Mouse (Mus musculus) right cerebral cortex, postnatal 25 days (tissue): ENCODE measurements around the gene Tlr12.
A peak's percentile ranks its signal among the peaks of the same experiment; 100 is the strongest.
"Not testable (repeated sequence)": the region's sequence is repeated elsewhere in the genome, so short reads cannot be mapped to it uniquely, and the experiment has no call there.

Experiments used
- DNase-seq: peaks from one replicate; pipeline ENCODE4 v3.0.0; 2022

Tlr12 gene

DNA sequence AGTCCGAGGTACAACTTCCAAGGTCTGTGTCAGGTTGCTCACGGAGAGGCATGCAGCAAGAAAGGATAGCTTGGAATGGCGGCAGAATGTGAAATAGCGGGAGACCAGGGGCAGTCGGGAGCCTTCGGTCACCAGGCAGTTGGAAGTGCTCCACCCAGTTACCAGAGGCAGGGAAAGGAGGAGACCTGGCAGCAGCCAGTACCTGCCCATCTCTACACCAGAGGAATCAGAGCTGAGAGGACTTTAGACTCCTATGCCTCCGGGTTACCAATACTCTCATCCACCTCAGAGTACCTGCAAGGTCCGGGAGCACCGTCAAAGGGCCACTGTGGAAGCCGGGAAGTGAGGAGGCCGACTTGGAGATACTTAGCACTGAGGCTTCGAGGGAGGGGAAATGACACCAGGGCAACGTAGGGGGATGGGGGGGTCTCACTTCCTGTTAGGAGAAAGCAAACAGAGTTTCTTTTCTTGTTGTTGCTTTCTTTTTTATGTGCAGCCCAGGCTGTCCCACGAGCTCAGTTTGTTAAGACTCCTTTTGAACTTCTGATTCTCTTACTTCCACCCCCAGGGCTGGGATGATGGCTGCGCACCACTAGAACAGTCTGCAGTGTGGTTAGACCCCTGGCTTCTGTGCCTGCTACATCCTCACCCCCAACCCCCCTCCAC lies at the start of gene Tlr12:
Gene Tlr12 (minus strand): TSS at position 374 of the 666 bp plus-strand sequence.
- DNase-seq: no peak

DNA sequence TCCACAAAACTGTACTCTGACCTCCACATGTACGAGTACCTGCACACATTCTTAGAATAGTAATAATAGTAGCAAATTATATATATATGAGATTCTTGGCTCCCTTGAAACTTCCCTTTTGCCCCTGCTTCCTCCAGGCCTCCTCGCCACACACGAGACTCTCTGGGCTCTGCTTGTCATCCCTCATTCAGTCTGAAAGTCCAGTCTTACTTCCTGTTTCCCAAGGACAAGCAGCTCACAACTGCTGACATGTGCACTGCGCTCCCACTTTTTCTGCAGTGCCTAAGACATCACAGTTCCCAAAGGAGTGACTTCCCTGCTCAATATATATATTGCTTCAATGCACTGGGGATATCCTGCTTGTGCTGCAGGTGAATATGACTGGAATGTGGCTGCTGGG lies 48.8 kb upstream of the Tlr12 start:
- DNase-seq: not testable (repeated sequence)

DNA sequence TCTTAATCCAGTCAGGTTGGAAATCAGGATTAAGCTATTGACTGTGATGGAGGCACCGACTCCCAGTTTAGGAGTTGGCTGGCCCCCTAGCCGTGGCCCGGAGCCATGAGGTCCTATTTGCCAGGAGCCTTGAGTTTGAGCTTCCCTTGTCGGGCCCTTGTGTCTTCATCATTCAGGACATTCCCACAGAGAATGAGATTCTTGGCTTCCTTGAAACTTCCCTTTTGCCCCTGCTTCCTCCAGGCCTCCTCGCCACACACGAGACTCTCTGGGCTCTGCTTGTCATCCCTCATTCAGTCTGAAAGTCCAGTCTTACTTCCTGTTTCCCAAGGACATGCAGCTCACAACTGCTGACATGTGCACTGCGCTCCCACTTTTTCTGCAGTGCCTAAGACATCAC lies 47.9 kb upstream of the Tlr12 start:
- not testable (repeated sequence) for DNase-seq

DNA sequence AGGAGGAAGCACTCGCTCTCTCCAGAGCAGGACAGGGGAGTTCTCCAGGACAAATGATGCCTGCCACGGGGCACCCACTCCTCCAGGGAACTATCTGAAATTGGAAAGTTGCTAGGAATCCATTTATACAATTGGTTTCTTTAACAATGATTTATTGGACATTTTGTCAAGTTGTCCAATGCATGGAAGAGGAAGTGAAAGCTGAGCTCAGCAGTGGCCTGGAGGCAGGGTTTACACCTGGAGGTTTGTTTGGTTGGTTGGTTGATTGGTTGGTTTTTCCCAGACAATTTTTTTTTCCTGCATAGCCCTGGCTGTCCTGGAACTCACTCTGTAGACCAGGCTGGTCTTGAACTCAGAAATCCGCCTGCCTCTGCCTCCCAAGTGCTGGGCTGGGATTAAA lies 45.6 kb upstream of the Tlr12 start:
- no peak for DNase-seq

DNA sequence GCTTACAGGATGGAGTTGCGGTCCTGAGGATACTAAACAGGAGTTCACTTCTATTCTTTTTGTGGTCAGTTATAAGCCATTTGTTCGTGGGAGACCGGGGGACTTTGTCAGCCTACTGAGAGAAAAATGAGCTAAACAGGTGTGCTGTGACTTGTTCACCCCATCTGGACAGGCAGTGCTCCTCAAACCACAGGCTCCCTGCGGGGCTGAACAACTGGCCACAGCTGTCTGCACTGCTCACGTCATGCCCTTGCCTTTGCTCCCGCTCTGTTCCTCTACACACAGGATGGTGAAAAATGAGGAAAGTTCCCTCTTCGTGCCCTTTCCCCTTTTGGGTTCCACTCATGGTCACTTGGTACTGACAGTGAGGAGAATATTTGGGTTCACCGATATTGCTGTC lies 42.6 kb upstream of the Tlr12 start:
- no peak for DNase-seq

DNA sequence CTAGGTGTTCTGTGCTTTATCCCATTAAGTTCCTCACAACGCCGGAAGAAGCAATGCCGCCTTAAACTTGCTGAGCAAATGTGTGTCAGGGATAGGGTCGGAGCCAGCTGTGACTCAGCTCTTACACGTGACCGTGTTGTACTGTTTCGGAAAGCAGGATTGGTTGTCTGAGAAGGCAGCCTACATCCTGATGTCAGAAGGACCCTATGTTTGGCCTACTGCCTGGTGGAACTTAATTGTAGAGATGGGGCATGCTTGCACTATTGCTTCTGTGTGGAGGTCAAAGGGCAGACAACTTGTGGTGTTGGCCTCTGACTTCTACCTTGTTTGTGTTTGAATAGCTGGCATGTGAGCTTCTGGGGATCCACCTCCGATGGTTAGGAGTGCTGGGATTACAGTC lies 41.8 kb upstream of the Tlr12 start:
- DNase-seq: no peak

DNA sequence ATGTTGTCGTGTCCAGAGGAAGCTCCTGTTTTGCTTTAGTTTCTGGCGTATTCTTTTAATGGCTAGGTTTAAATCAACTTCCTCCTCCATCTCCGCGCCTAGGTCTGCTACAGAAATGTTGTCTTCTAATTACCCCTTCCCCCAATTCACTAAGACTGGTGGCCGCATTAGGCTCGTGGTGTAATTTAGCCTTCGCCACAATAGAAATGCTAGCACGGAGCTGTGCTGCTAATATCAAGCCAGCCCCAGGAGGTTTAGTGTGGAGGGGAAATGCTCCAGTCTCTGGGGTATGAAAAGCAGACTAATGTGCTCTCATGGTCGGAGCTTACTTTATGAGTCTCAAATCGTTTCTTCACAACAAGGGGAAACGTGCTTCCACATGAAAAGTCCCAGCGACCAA lies 37.0 kb upstream of the Tlr12 start:
- DNase-seq: no peak

DNA sequence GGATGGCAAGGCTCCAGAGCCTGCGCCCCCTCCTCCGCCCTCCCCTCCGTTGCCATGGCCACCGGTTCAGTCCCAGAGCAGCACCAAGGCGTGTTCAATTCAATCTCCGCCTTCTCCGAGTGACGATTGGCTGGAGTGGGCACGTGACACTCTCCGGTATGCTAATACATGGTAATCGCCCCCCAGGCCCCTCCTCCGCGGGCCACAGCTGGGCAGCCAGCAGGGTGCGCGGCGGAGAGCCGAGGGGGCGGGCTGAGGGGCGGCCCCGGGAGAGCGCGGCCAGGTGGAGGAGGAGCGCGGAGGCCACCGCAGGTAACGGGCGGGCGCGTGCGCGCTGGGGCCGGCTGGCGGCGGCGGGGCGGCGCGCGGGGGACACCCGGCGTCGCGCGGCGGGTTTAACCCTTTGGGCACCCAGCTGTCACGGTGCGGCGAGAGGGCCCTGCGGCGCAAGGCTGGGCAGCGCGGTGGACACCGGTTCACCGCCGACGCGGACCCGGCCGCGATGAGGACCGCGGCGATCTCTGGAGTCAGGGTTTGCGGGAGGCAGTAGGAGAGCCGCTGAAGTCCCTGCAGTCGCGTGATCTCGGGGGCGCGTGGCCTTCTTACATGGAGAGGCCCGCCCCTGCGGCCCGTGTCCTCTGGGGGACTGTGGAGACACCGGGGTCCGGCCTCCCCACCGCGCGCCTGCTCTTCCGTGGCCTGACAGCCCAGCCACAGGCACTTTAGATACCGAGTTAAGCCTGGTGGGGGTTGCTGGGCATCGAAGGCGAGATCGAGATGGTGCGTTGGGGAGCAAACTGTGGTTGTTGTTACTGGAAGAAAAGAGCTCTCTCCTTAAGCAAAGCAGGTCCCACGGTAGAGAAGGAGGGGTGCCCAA lies 36.3 kb upstream of the Tlr12 start, which contains the start of gene Phc2:
Gene Phc2 (plus strand): TSS at position 198 of the 877 bp plus-strand sequence.
- peak; percentile 97 for DNase-seq

DNA sequence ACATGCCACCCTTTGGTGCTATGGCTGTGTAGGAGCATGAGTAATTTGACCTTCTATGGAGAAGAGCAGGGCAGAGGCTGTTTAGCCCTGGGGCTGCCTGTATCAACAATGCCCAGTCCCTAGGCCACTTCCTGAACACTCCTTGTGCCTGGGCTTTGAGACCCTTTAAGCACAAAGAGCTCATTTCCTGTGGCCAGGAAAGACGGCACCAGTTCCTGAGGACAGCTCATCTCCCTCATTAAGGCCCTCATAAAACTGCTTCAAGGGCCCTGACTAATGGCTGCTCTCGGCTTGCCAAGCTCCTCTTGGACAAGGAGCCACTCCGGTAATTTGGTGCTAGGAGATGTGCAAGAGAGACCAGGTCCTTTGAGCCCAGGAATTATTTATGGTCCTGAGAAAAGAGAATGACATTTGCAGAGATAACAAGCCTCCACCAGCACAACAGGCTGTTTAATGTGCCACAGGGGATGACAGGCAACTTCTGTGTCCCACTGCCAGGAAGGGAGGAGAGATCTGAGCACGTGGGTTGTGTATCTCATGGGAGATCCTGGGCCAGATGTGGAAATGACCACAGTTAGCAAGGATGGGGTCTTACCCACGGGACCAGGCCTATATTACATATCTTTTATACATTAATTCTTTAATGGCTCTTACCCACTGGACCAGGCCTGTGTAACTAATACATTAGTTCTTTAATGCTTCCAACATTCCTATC lies 34.3 kb upstream of the Tlr12 start:
- no peak for DNase-seq

DNA sequence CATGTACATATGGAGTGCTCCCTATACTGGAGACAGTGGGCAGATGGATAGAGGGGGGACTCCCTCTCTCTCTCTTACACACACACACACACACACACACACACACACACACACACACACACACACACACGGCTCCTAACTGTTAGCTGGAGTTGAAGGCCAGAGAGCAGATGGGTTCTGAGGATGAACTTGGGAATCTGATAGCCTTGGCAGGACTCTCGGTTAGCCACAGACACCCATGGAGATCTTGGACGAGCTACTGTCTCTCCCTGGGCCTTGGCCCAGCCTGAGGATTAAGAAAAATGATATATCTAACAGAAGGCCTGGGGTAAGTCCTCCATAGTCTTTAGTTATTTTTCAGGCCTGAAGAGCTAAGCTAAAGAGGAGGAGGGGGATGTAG lies 33.1 kb upstream of the Tlr12 start:
- no peak for DNase-seq

DNA sequence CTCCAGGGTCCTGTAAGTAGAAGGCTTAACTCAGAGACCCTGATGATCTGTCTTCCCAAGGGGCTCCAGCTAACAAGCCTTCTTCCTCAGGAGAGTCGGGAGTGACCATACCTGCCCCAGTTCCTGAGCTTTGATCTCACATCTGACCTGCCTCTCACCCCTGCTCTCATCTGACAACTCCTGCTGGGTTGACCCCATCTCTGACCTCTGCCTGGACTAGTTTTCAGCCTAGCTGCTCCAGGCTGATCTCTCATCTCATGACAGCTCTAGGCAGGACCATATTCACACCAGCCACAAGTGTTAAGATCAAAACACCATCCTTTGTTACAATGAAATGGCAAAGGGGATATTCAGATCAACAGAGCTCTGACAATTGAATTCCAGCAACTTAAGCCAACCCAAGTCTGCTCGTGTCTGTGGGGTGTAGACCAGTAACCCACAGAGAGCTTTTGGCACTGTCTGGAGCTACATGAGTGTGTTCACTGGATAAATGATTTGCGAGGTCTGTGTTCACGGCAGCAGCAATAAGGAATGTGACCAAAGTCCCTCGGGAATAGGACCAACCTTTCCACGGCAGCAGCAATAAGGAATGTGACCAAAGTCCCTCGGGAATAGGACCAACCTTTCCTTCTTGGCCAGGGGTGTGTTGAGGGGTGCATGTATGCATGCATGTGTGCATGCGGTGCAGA lies 30.3 kb upstream of the Tlr12 start:
- DNase-seq: no peak

DNA sequence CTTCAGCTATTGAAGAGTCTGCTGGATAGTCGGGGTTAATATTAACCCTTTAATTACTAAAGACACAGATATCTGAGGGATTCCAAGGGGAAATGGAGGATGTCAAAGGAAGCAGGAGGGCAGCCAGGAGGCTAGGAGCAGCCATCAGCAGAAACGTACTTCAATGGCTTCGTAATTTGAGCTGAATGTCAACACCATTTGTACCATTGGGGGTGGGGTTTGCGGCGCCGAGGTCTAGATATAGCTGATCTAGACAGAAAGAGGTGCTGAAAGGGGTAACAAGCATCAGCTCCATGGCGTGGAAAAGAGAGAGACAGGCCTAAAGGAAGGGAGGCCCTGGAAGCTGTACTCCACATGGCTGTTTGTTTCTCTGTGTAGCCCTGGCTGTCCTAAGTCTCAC lies 28.3 kb upstream of the Tlr12 start:
- no peak for DNase-seq

DNA sequence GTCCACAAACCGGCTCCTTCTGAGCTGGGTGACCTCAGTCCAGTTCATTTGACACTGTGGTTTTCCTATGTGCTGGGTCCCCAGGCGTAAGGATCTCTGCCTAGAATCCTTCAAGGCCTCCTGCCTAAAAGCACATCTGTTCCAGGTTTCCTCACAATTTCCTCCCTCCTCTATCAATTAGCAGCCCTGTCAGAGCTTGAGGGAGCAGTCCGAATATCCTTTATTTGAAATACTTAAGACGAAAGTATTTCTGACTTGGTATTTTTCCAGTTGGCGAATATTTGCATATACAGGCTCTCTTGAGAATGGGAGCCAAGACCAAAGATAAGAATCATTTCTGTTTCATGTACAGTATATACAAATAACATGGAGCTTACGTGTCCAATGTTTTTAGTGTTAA lies 27.5 kb upstream of the Tlr12 start:
- DNase-seq: no peak

DNA sequence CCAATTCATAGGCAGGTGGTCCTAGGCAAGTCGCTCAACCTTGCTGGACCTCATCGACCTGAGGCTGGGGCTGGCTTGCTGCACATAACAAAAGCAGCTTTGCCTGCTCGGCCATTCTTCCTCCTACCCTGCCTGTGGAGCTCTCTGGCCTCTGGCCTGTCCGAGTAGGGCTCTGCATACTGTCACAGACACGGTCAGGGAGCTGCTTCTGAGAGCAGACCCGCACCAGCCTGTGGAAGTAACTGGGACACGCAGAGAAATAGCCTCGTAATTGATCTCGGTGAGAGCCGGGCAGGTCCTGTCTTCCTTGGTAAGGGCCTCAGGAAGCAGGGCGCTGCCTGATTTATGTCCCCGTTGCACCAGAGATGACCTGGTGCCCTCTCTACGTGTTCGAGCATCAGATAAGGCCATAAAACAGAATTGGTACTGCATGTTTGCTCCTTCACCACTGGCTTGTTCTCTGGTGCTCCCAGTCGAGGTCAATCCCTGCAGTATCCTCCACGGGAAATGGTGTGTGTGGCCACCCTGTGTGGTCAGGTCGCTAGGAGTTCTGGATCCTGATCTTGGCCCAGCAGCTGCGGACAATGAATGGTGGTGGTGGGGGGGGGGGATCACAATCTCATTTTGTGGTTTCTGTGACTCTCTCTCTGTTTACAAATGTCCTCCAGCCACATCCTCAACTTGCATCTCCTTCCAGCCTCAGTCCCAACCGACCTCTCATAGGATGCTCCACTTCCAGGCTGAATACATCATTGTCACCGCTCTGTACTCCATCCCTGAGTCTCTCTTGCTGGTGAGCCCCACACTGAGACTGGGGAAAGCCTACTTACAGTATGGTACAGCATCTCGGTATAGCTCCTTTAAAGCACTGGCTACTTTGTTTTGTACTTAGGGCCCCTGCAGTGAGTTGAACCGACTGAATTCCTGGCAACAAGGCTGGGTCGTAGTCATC lies 23.6 kb upstream of the Tlr12 start:
- DNase-seq: no peak

DNA sequence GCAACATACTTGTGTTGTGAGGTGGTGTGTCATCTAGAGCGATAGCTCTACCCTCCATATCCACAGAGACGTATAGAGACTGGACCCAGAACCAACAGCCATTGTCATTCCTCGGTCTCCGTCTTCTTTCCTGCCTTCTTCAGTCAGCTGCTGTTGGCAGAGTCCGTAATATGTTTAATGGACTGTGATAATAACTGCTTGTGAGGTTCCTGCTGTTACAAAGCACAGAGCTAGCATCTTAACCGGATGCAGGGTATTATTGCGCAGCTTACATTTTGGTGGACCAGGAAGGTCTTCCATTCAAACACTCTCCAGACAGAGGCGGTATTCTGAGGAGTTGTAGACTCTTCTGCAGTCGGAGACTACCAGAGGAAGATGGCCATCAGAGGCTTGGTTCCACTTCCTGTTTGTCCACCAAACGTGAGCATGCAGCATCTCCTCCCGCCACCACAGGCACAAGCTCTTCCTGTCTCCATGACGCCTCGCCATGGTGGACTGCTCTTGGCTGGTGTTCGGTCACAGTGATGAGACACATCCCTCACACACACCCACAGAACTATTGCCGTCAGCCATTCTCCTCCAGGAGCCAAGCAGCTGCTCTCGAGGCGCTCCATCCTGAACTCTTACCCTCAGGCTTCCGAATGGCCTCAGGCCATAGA lies 20.0 kb upstream of the Tlr12 start:
- no peak for DNase-seq

DNA sequence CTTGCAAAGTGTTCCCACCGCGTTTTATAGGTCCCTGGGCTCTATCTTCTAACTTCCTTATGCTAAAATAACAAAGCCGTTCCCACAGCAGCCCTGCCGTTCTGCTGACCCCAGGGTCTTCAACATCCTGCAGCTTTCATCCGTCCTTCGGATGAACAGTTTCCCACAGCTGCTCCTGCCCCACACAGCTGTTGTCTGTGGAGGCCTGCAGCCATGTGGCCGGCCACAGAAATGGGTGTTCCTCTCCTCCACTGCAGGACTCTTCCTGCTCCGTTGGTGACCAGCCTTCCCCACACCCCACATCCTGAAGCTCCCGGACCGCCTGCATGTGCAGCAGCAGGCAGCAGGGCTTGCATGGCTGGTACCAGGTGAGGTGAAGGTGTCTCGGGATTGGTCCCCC lies 18.8 kb upstream of the Tlr12 start:
- no peak for DNase-seq

DNA sequence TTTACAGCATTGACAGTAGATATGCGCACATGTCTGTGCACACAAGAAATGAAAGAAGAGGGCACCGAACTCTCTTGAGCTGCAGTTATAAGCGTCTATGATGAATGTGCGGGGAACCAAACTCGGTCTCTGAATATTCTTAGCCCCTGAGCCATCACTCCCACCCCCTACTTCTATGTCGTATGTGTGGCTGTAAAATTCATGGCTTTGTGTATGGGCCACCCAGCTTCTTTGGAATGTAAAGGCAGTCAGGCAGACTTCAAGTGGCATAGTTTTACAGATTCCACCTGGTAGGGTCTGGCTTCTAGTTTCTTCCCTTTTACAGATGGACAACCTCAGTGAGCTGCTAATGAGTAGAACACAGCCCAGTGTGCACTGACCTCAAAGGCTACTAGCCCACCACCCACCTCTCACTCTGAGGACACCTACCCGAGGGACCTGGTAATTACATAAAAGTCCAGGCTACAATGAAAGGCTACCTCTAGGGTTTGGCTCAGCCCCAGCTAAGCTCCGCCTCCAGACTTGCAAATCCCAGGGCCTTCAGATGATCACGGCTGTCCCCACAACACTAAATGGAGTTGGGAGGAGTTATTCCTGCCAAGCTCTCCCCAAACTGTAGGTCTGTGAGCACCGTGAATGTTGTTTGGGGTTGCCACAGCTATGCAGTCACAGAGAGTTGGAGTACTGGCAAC lies 17.6 kb upstream of the Tlr12 start:
- DNase-seq: no peak

DNA sequence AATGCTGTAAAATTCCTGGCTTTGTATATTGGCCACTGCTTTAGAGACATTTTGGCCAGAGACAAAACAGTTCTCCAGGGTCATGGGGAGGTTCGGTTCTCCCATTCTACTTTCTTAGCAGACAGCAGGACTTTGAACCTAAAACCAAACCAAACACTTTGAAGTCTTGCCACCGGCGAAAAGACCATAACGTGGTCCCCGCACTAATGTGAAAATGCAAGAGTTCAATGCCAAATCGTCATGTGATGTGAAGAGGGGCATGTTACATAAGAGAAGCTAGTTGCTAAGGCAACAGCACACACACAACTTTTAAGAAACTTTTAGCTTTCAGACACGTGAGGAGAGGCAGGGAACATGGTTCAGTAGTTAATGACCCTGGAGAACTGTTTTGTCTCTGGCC lies 17.0 kb upstream of the Tlr12 start:
- DNase-seq: no peak

DNA sequence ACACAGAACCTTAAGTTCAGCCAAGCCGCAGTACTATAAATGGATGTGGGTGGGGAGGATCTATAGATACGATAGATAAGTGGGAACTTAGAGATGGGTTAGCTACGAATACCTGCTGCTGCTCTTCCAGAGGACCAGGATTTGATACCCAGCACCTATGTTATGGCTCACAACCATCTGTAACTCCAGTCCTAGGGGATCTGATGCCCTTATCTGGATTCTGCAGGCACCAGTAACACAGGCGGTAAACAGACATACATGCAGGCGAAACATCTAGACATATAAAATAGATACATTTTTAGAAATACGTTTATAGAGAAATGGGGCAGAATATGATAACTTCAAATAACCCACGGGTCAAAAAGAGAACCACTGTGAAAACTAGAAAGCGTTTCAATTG lies 2.7 kb upstream of the Tlr12 start:
- DNase-seq: no peak

DNA sequence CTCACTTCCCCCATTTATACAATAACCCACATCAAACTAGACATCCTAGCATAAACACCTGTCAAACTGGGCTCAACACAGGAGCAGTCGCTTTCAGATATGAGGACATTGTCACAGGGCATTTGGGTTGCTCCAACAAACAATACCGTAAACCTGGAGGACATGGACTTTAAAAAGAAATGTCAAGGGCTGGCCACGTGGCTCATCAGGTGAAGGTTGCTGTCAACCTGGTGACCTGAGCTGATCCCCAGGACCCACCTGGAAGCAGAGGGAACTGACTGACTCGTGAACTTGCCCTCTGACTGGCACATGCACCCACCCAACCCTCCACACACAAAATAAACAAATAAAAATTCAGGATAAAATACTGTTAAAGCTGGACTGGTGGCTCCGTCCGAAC lies 2.2 kb upstream of the Tlr12 start:
- DNase-seq: no peak

DNA sequence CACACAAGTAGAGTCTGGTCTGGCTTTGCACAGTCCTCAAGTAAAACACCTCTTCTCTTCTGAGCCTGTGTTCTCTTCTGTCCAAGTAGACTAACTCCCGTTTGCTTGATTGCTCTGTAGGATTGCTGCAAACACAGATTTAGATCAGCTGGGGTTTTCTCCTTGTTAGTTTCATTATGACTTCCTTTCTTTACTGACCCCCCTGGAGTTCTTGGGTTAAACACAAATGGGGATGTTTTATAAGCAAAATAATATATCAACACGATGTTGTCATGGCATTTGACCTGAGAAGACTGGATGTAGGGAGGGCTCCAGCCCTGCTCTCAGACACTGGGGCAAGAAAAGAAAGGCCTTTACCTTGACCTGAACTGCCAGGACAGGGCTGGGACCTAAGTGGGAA lies 544 bp upstream of the Tlr12 start:
- no peak for DNase-seq
